Mouse (Mus musculus): Measurements from ENCODE around the gene LTO1. TPM values are rescaled to one million over a fixed set of nuclear protein-coding genes. Genes with fewer than 3 reads are reported as not detected.

LTO1 gene
- total RNA-seq, 2 experiments from 2014 or later = 24.0 to 29.0 TPM

Other genes starting within 250 kb of the LTO1 start
- 1 to 10 TPM; 2.3 to 5.5 TPM for gene Ano1, start 163.1 kb upstream of the LTO1 start, total RNA-seq (2021)
- under 1 TPM in 1 of 2 experiments, not detected in 1; 0.14 TPM for gene Fgf3, start 77.0 kb upstream of the LTO1 start, total RNA-seq (2021)
- gene Fgf4, start 67.7 kb upstream of the LTO1 start, total RNA-seq (2021) = not detected
- gene Fgf15, start 18.6 kb upstream of the LTO1 start, total RNA-seq (2021) = not detected
- gene Ccnd1, start 24.8 kb downstream of the LTO1 start, total RNA-seq (2021) = 10 to 100 TPM; 29.0 to 29.6 TPM